21 mouse cellular contexts compared by ENCODE assay signal in genomic region chr6:147023133-147023395, GRCm38 (mm10). TPM values are rescaled to one million over a fixed set of nuclear protein-coding genes. Genes with fewer than 3 reads are reported as not detected.
DNase-seq lines count a peak whose midpoint lies in the region; ATAC-seq and TF ChIP-seq lines count a peak whose summit lies in the region.
"Had no signal": no experiment of that assay in that cellular context is flagged by ENCODE, and none has a peak within 500 bp of the region (broad histone marks: within the 10 kb centered on the region; RNA-seq: fewer than 3 reads in every experiment).

No protein-coding gene starts in this region.

- H3K36me3 ChIP-seq in heart, embryonic 12.5 days: peaks cover 79% of the 10 kb centered on the region
- H3K36me3 ChIP-seq in intestine, embryonic 14.5 days (ENCODE audit: control insufficient read depth, insufficient read depth, low read length): peaks cover 78% of the 10 kb centered on the region
- H3K36me3 ChIP-seq in intestine, embryonic 16.5 days (ENCODE audit: control insufficient read depth, insufficient read depth, low read length): 0 out of 2 replicates have a peak, but pooled peaks cover 2% of the 10 kb centered on the region
- peaks cover 24% of the 10 kb centered on the region for H3K36me3 ChIP-seq in liver, postnatal 0 days (replicated peaks; ENCODE audit: insufficient read depth, low read length)
- H3K36me3 ChIP-seq: G1E had no signal

- no peak for TF ChIP-seq EP300 in liver, postnatal 0 days (IDR thresholded peaks at IDR 0.05; ENCODE audit: low read depth)

- no peak for ATAC-seq in heart, embryonic 12.5 days (ENCODE audit: insufficient number of reproducible peaks, low FRiP score)
- ATAC-seq in intestine, embryonic 14.5 days (replicated peaks; ENCODE audit: low FRiP score, low TSS enrichment, low read depth): no peak
- no peak for ATAC-seq in intestine, embryonic 16.5 days
- no peak for ATAC-seq in liver, postnatal 0 days
- ATAC-seq: CD4-positive, CD25-positive, alpha-beta regulatory T cell, adult 4 months; forebrain, embryonic 16.5 days; intestine, postnatal 0 days had no signal

- H3K4me1 ChIP-seq in heart, embryonic 12.5 days (replicated peaks): peaks cover 5% of the 10 kb centered on the region; the same call in 1 of the 2 replicates
- no peaks in the 10 kb centered on the region for H3K4me1 ChIP-seq in intestine, embryonic 14.5 days (replicated peaks; ENCODE audit: control insufficient read depth, insufficient read depth, low read length)
- H3K4me1 ChIP-seq in intestine, embryonic 16.5 days (ENCODE audit: control insufficient read depth, insufficient read depth, low read length): no peaks in the 10 kb centered on the region
- H3K4me1 ChIP-seq in liver, postnatal 0 days (ENCODE audit: insufficient read depth): no peaks in the 10 kb centered on the region
- H3K4me1 ChIP-seq: embryonic facial prominence, embryonic 13.5 days; forebrain, embryonic 12.5 days; hindbrain, embryonic 10.5 days had no signal

- no peak overlapping the region for H3K4me3 ChIP-seq in heart, embryonic 12.5 days
- no peak overlapping the region for H3K4me3 ChIP-seq in intestine, embryonic 14.5 days (ENCODE audit: low read depth, low read length)
- H3K4me3 ChIP-seq in intestine, embryonic 16.5 days (ENCODE audit: low read length): no peak overlapping the region
- H3K4me3 ChIP-seq in liver, postnatal 0 days (ENCODE audit: low read depth, low read length): no peak overlapping the region
- H3K4me3 ChIP-seq: embryonic facial prominence, embryonic 13.5 days; forebrain, embryonic 12.5 days; hindbrain, embryonic 10.5 days had no signal

- H3K4me2 ChIP-seq in heart, embryonic 12.5 days: no peak overlapping the region
- H3K4me2 ChIP-seq in intestine, embryonic 14.5 days (ENCODE audit: low read length): no peak overlapping the region
- H3K4me2 ChIP-seq in intestine, embryonic 16.5 days (ENCODE audit: low read depth, low read length): no peak overlapping the region
- H3K4me2 ChIP-seq in liver, postnatal 0 days (ENCODE audit: low read depth, low read length): no peak overlapping the region
- H3K4me2 ChIP-seq: embryonic facial prominence, embryonic 13.5 days; forebrain, embryonic 12.5 days; hindbrain, embryonic 14.5 days had no signal

- H3K9me3 ChIP-seq in heart, embryonic 12.5 days (replicated peaks): no peaks in the 10 kb centered on the region
- no peaks in the 10 kb centered on the region for H3K9me3 ChIP-seq in intestine, embryonic 14.5 days (ENCODE audit: control insufficient read depth, low read length)
- H3K9me3 ChIP-seq in intestine, embryonic 16.5 days (ENCODE audit: control insufficient read depth, low read length): no peaks in the 10 kb centered on the region
- H3K9me3 ChIP-seq in liver, postnatal 0 days (ENCODE audit: low read length): no peaks in the 10 kb centered on the region
- H3K9me3 ChIP-seq: embryonic facial prominence, embryonic 13.5 days; forebrain, embryonic 12.5 days; G1E; hindbrain, embryonic 10.5 days had no signal

- no peaks in the 10 kb centered on the region for H3K27me3 ChIP-seq in heart, embryonic 12.5 days (replicated peaks)
- no peaks in the 10 kb centered on the region for H3K27me3 ChIP-seq in intestine, embryonic 14.5 days (replicated peaks; ENCODE audit: control insufficient read depth, insufficient read depth, low read length)
- no peaks in the 10 kb centered on the region for H3K27me3 ChIP-seq in intestine, embryonic 16.5 days (replicated peaks; ENCODE audit: control insufficient read depth, insufficient read depth, low read length)
- no peaks in the 10 kb centered on the region for H3K27me3 ChIP-seq in liver, postnatal 0 days (ENCODE audit: insufficient read depth, low read length)
- H3K27me3 ChIP-seq: embryonic facial prominence, embryonic 13.5 days; forebrain, embryonic 12.5 days had no signal

- no peak overlapping the region for H3K9ac ChIP-seq in heart, embryonic 12.5 days
- no peak overlapping the region for H3K9ac ChIP-seq in intestine, embryonic 14.5 days (ENCODE audit: low read length)
- no peak overlapping the region for H3K9ac ChIP-seq in intestine, embryonic 16.5 days (ENCODE audit: low read depth, low read length)
- no peak overlapping the region for H3K9ac ChIP-seq in liver, postnatal 0 days (replicated peaks)
- H3K9ac ChIP-seq: embryonic facial prominence, embryonic 13.5 days; forebrain, embryonic 12.5 days; hindbrain, embryonic 14.5 days had no signal

- no peak overlapping the region for H3K27ac ChIP-seq in heart, embryonic 12.5 days (ENCODE audit: poor library complexity, severe bottlenecking)
- H3K27ac ChIP-seq in intestine, embryonic 14.5 days (ENCODE audit: low read depth): no peak overlapping the region
- H3K27ac ChIP-seq in intestine, embryonic 16.5 days (ENCODE audit: low read length): no peak overlapping the region
- H3K27ac ChIP-seq in liver, postnatal 0 days (ENCODE audit: low read depth): no peak overlapping the region
- H3K27ac ChIP-seq: embryonic facial prominence, embryonic 13.5 days; forebrain, embryonic 12.5 days; hindbrain, embryonic 10.5 days; hindbrain, embryonic 14.5 days had no signal

- TF ChIP-seq CTCF in liver, postnatal 0 days (IDR thresholded peaks at IDR 0.05; ENCODE audit: low read depth): no peak

- 92% methylated on average over 2 of the region's 2 CpGs for WGBS in heart, embryonic 12.5 days
- 94% methylated on average over 2 of the region's 2 CpGs for WGBS in intestine, embryonic 14.5 days
- WGBS in intestine, embryonic 16.5 days: 94% methylated on average over 2 of the region's 2 CpGs
- 83% methylated on average over 2 of the region's 2 CpGs for WGBS in liver, postnatal 0 days (ENCODE audit: insufficient replicate concordance)

- DNase-seq in adrenal gland, postnatal 14 days: peak; percentile 17
- no peak for DNase-seq in adrenal gland, adult 8-10 months
- DNase-seq in heart, adult 8-10 months (ENCODE audit: low spot score): peak; percentile 33
- peak; percentile 25 for DNase-seq in intestine, embryonic 14.5 days (ENCODE audit: low spot score)
- no peak for DNase-seq in liver, postnatal 0 days
- DNase-seq: B cell, adult 2 months; cerebellum, adult 18-20 months; cerebellum, adult 9-11 months; cerebellum, postnatal 36 days; gastrocnemius, postnatal 10 days; kidney, adult 8-10 months had no signal

RNA-seq across cellular contexts. Expression of gene Rep15, which starts 9.3 kb away (rescaled TPM):
- total RNA-seq in adrenal gland, postnatal 14 days (2021): 1.1 and 1.9 TPM in 2 replicates
- total RNA-seq in adrenal gland, adult 8-10 months (2022): 1 to 10 TPM in 3 of 4 experiments, under 1 TPM in 1; 0.70 to 2.7 (median 1.2) TPM
- 1 to 10 TPM in 2 of 4 experiments, under 1 TPM in 2; 0.92 to 1.5 (median 1.2) TPM for total RNA-seq in heart, adult 8-10 months (2022)
- 0.83 and 1.1 TPM in 2 replicates for polyA plus RNA-seq in heart, embryonic 12.5 days (2016; fragmentation: Nextera tagmentation; extraction: Ambion mirVana)
- 1.8 and 2.5 TPM in 2 replicates for polyA plus RNA-seq in intestine, embryonic 14.5 days (2014; fragmentation: Nextera tagmentation; extraction: Ambion mirVana)
- 9.7 and 11.0 TPM in 2 replicates for polyA plus RNA-seq in intestine, embryonic 16.5 days (2015; fragmentation: Nextera tagmentation; extraction: Ambion mirVana)
- polyA plus RNA-seq in liver, postnatal 0 days (2015; fragmentation: Nextera tagmentation; extraction: Ambion mirVana): 0.14 and 0.19 TPM in 2 replicates
- polyA plus RNA-seq: G1E had no signal

RNA-seq across cellular contexts. Expression of gene Mrps35, which starts 19.5 kb away (rescaled TPM):
- 143 and 152 TPM in 2 replicates for total RNA-seq in adrenal gland, postnatal 14 days (2021)
- total RNA-seq in adrenal gland, adult 8-10 months (2022): 10 to 100 TPM; 75.1 to 86.0 (median 81.8) TPM
- 100 to 1,000 TPM; 166 to 193 (median 175) TPM for total RNA-seq in heart, adult 8-10 months (2022)
- 110 and 119 TPM in 2 replicates for polyA plus RNA-seq in heart, embryonic 12.5 days (2016; fragmentation: Nextera tagmentation; extraction: Ambion mirVana)
- 149 TPM in 2 replicates for polyA plus RNA-seq in intestine, embryonic 14.5 days (2014; fragmentation: Nextera tagmentation; extraction: Ambion mirVana)
- 164 and 182 TPM in 2 replicates for polyA plus RNA-seq in intestine, embryonic 16.5 days (2015; fragmentation: Nextera tagmentation; extraction: Ambion mirVana)
- 59.3 and 62.5 TPM in 2 replicates for polyA plus RNA-seq in liver, postnatal 0 days (2015; fragmentation: Nextera tagmentation; extraction: Ambion mirVana)

Comparison
In these comparisons a context has a peak if more than half of its experiments do, and no peak if none do; other contexts are left out.
1. DNase-seq: peak in adrenal gland, postnatal 14 days (single experiment), heart, adult 8-10 months (single experiment) and intestine, embryonic 14.5 days (single experiment); none in adrenal gland, adult 8-10 months (single experiment) and liver, postnatal 0 days (single experiment).